Mouse (Mus musculus) forebrain, postnatal 0 days (tissue): ENCODE measurements at regions not wholly inside any gene's neighbourhood (a gene's known extent, or its start where the extent isn't known, plus 50 kb on each side); places are given as distances from the start of the nearest gene placed in this dataset.

Experiments used
- ATAC-seq: fragments of 200-750 bp; cut with Nextera tagmentation; 2 replicates; pipeline ENCODE4 v1.8.0; 2017; ENCODE audit warnings: mild to moderate bottlenecking, moderate library complexity
- DNase-seq: peaks from one replicate; pipeline ENCODE4 v3.0.0-alpha.2; 2015
- H3K27ac ChIP-seq: fragments of 300-500 bp; sonication (generic); 2 replicates; pipeline ENCODE4 v1.5.1; 2014; ENCODE audit warnings: low read depth, mild to moderate bottlenecking, antibody characterized with exemption, low read length, moderate library complexity, mixed read lengths
- H3K27me3 ChIP-seq: fragments of 300-500 bp; sonication (generic); 2 replicates; pipeline ENCODE4 v1.6.1; 2014; ENCODE audit warnings: mild to moderate bottlenecking, low read length, mixed read lengths; ENCODE audit not compliant: insufficient read depth
- H3K36me3 ChIP-seq: fragments of 300-500 bp; sonication (generic); 2 replicates; pipeline ENCODE4 v1.6.1; 2014; ENCODE audit warnings: mild to moderate bottlenecking, moderate library complexity; ENCODE audit not compliant: insufficient read depth
- H3K4me1 ChIP-seq: fragments of 300-500 bp; sonication (generic); 2 replicates; pipeline ENCODE4 v1.6.1; 2014; ENCODE audit warnings: antibody characterized with exemption; ENCODE audit not compliant: insufficient read depth
- H3K4me2 ChIP-seq: fragments of 300-500 bp; sonication (generic); 2 replicates; pipeline ENCODE4 v1.6.1; 2014; ENCODE audit warnings: low read depth, mild to moderate bottlenecking, moderate library complexity
- H3K4me3 ChIP-seq: fragments of 300-500 bp; sonication (generic); 2 replicates; pipeline ENCODE4 v1.5.1; 2014; ENCODE audit warnings: low read depth, low read length, mixed read lengths
- H3K9ac ChIP-seq: fragments of 300-500 bp; sonication (generic); 2 replicates; pipeline ENCODE4 v1.6.1; 2014; ENCODE audit warnings: mild to moderate bottlenecking
- H3K9me3 ChIP-seq: fragments of 300-500 bp; sonication (generic); 2 replicates; pipeline ENCODE4 v1.6.1; 2016; ENCODE audit warnings: low read length
- CTCF ChIP-seq: sonication (generic); IDR thresholded peaks from 2 replicates; pipeline ENCODE4 v1.5.1; 2016; ENCODE audit warnings: antibody characterized with exemption, control low read depth, low read depth
- WGBS: fragments of 180-500 bp; shearing (Covaris S2); extraction: QIAGEN DNeasy Blood & Tissue Kit; methylation state at CpG from one replicate; pipeline ENCODE4 v1.1.7; 2014; 5-methylcytosine and 5-hydroxymethylcytosine counted together

GRCm38 (mm10) chr7:68907867-68908266 is 158.8 kb upstream of the Arrdc4 start:
- Histone ChIP-seq H3K36me3 (no peaks in the 10 kb centered on the region), H3K4me1 (0 out of 2 replicates have a peak, but pooled peaks cover 3% of the 10 kb centered on the region), H3K27me3 (no peaks in the 10 kb centered on the region), H3K4me2 (no peak overlapping the region), H3K9me3 (no peaks in the 10 kb centered on the region), H3K9ac (no peak overlapping the region), H3K27ac (no peak overlapping the region), H3K4me3 (no peak overlapping the region)
- TF ChIP-seq CTCF = no peak
- 49% methylated on average over 7 of the region's 7 CpGs for WGBS
- DNase-seq (peak; percentile 3), ATAC-seq (peak; percentile 47)

GRCm38 (mm10) chr7:68906771-68907395 is 157.8 kb upstream of the Arrdc4 start:
- no peak for TF ChIP-seq CTCF
- H3K9me3 ChIP-seq = no peaks in the 10 kb centered on the region
- peak; percentile 18 for DNase-seq
- no peak overlapping the region for H3K4me3 ChIP-seq
- 0 out of 2 replicates have a peak, but pooled peaks cover 3% of the 10 kb centered on the region for H3K4me1 ChIP-seq
- no peaks in the 10 kb centered on the region for H3K36me3 ChIP-seq
- WGBS = 24% methylated on average over 8 of the region's 8 CpGs
- H3K27me3 ChIP-seq = no peaks in the 10 kb centered on the region
- no peak overlapping the region for H3K27ac ChIP-seq
- H3K4me2 ChIP-seq = no peak overlapping the region
- no peak overlapping the region for H3K9ac ChIP-seq
- ATAC-seq = no peak

- 0 out of 2 replicates have a peak, but pooled peaks cover 3% of the 10 kb centered on the region for H3K4me1 ChIP-seq
- H3K27ac ChIP-seq = no peak overlapping the region
- H3K9me3 ChIP-seq = no peaks in the 10 kb centered on the region
- WGBS = 66% methylated on average over 4 of the region's 4 CpGs
- no peak overlapping the region for H3K4me3 ChIP-seq
- peak; percentile 55 for DNase-seq
- H3K4me2 ChIP-seq = no peak overlapping the region
- ATAC-seq = peak; percentile 78
- no peak for TF ChIP-seq CTCF
- H3K27me3 ChIP-seq = no peaks in the 10 kb centered on the region
- H3K9ac ChIP-seq = no peak overlapping the region
- H3K36me3 ChIP-seq = no peaks in the 10 kb centered on the region
Observed at GRCm38 (mm10) chr7:68905793-68906192, 156.8 kb upstream of the Arrdc4 start.

DNA sequence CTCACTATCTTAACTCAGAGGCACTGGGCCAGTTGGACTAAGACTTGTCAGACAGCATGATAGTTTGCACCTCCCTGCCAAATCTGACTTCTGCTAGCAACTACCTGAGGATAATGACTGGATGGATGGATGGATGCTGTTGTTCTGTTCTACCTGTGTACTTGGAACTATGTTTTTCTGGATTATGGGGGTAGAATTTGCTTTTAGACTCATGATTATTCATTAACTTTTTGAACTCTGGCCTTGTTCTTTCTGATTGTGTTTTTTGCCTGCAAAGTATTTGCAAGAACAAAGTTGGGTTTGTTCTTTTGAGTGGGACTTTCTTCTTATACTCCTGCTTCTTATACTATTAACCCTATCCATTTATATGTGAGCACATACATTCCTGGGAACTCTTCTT is 137.1 kb upstream of the Arrdc4 start:
- no peaks in the 10 kb centered on the region for H3K27me3 ChIP-seq
- H3K9ac ChIP-seq = no peak overlapping the region
- no peaks in the 10 kb centered on the region for H3K36me3 ChIP-seq
- TF ChIP-seq CTCF = no peak
- no peak overlapping the region for H3K27ac ChIP-seq
- no peak for ATAC-seq
- no peaks in the 10 kb centered on the region for H3K9me3 ChIP-seq
- no peaks in the 10 kb centered on the region for H3K4me1 ChIP-seq
- no peak for DNase-seq
- no peak overlapping the region for H3K4me3 ChIP-seq
- H3K4me2 ChIP-seq = no peak overlapping the region

DNA sequence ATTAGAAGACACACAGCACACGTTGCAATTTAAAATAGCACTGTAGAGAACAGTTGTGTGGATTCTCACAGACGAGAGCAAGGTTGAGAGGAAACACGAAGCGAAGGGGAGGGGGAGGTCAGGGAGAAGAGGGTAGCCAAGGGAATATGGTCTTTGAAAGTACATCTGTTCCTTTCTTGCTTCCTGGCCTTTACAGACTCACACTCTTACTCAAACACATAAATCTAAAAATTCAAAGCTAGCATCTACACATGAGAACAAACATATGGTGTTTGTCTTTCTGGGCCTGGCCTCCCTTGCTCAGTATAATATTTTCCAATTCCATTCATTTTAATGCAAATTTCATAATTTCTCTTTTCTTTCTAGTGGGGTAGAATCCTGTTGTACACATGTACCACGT is 124.0 kb upstream of the Arrdc4 start:
- Histone ChIP-seq H3K9ac (no peak overlapping the region), H3K9me3 (no peaks in the 10 kb centered on the region), H3K4me2 (no peak overlapping the region), H3K4me3 (no peak overlapping the region), H3K4me1 (no peaks in the 10 kb centered on the region), H3K27ac (no peak overlapping the region), H3K36me3 (no peaks in the 10 kb centered on the region), H3K27me3 (no peaks in the 10 kb centered on the region)
- peak; percentile 28 for DNase-seq
- WGBS = 50% methylated on average over 5 of the region's 5 CpGs
- TF ChIP-seq CTCF = no peak
- ATAC-seq = peak; percentile 73

DNA sequence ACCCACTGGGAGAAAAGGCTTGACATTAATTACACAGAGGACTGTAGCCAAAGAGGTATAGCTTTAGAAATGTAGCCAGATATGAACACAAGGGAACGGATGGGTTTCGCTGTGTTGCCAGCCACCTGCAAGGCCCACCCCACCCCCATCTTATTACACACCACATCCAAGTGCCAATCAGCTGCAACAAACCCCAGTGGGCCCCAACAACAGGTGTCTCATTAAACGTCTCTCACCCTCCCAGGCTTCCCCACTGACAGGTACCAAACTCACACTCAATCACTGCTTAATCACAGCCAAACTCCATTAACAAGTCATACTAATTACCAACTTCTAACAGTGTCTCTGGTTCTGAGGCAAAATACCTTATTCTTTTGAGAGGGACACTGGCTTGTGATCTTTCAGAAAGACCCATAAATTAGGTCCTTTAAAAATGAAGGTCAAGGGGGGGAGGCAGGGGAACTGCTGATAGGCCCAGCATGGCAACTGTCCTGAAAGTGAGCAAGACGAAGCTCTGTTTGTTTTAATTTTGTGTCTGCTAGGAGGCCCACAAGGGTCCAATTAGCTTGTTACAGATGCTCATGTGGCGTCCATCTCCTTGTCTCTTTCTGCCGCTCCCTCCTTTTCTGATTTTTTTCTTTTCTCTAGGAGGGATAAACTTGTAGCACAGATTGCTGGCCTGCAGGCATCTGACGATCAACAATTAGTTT is 115.4 kb upstream of the Arrdc4 start:
- WGBS = 32% methylated on average over 7 of the region's 7 CpGs
- no peak for ATAC-seq
- no peak overlapping the region for H3K27ac ChIP-seq
- H3K9ac ChIP-seq = no peak overlapping the region
- TF ChIP-seq CTCF = no peak
- no peaks in the 10 kb centered on the region for H3K4me1 ChIP-seq
- no peak for DNase-seq
- H3K9me3 ChIP-seq = no peaks in the 10 kb centered on the region
- no peak overlapping the region for H3K4me3 ChIP-seq
- no peaks in the 10 kb centered on the region for H3K36me3 ChIP-seq
- no peaks in the 10 kb centered on the region for H3K27me3 ChIP-seq
- no peak overlapping the region for H3K4me2 ChIP-seq

DNA sequence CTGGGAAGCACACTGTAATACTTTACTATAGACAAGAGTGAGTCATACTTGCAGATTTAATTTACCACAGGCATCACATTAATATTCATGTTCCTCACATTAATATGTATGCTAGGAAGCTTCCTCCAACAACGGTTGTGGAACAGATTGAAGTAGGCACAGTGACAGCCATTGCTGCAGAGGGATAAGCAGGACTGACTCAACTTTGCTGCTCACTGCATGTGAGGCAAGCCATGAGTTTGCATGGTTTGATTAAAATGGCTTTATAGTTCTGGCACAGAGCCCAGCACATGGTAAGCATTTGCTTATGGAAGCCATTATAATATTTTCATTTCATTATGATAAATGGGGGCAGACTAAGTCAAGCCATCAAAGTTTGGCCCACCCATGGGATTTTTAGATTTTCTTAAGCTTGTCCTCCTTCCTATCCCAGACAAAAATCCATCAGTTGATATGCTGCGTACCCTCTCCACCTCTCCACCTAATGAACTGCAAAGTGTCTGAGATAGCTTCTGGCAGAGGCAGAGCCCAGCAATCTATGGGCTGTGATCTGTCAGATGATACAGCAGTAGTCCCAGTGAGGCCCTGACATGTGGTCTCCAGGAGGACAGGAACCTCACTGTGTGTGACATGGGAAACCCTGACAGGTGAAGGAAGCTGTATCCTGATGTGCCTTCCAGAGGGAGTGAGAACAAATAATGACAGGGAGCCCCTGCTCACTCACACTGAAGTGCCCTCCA is 109.6 kb upstream of the Arrdc4 start:
- Histone ChIP-seq H3K9me3 (no peaks in the 10 kb centered on the region), H3K36me3 (no peaks in the 10 kb centered on the region), H3K4me1 (no peaks in the 10 kb centered on the region), H3K4me3 (no peak overlapping the region), H3K4me2 (no peak overlapping the region), H3K9ac (no peak overlapping the region), H3K27me3 (no peaks in the 10 kb centered on the region), H3K27ac (0 out of 2 replicates have a peak overlapping the region, but pooled peaks have one; percentile 9)
- DNase-seq (peak; percentile 76), ATAC-seq (peak; percentile 97)
- WGBS = 45% methylated on average over 2 of the region's 2 CpGs
- TF ChIP-seq CTCF = no peak
